ENCODE assay signal across 8 mouse cellular contexts in the genomic region with DNA sequence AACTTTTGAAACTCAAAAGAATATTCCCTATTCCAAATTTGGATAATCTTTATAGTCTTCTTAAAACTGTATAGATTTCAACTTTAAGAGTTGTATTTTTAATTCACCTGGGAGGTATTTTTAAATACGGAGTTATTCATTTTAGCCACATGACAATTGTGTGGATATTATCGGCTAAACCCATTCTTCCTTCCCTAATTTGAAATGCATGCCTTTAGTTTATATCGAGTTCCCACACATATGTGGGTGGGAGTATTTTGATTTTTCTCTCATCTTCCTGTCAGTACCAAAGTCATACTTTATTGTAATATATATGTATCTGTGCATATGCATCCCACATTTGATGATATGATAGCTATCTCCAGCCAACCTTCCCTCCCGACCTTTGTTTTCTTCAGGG. TPM values are rescaled to one million over a fixed set of nuclear protein-coding genes. Genes with fewer than 3 reads are reported as not detected.
DNase-seq lines count a peak whose midpoint lies in the region; ATAC-seq and TF ChIP-seq lines count a peak whose summit lies in the region.

A gene (plus strand): TSS at position 341 of the 400 bp plus-strand sequence.

- H3K27ac ChIP-seq in left cerebral cortex, adult 2 months = peak within 1 kb of the TSS; percentile 97
- H3K27ac ChIP-seq in cortical plate, adult 2 months (ENCODE audit: insufficient read depth, low read length) = peak within 1 kb of the TSS; percentile 79; the same call in 1 of the 2 replicates
- H3K27ac ChIP-seq in heart, embryonic 11.5 days (ENCODE audit: low read depth, low read length) = no peak within 1 kb of the TSS
- no peak within 1 kb of the TSS for H3K27ac ChIP-seq in midbrain, postnatal 0 days (ENCODE audit: low read depth, low read length)

- no peak for ATAC-seq in heart, embryonic 11.5 days (replicated peaks; ENCODE audit: insufficient number of reproducible peaks, low FRiP score, low TSS enrichment)
- ATAC-seq in midbrain, postnatal 0 days (ENCODE audit: low FRiP score) = no peak

- 83% methylated on average over 4 of the region's 4 CpGs for WGBS in heart, embryonic 11.5 days (ENCODE audit: insufficient replicate concordance)
- 92% methylated on average over 4 of the region's 4 CpGs for WGBS in midbrain, postnatal 0 days

- no peak within 1 kb of the TSS for H3K4me3 ChIP-seq in left cerebral cortex, adult 2 months
- H3K4me3 ChIP-seq in cortical plate, adult 2 months (ENCODE audit: insufficient read depth, low read length) = no peak within 1 kb of the TSS
- H3K4me3 ChIP-seq in heart, embryonic 11.5 days (ENCODE audit: low read depth, low read length) = no peak within 1 kb of the TSS
- no peak within 1 kb of the TSS for H3K4me3 ChIP-seq in midbrain, postnatal 0 days (ENCODE audit: low read depth, low read length)

- DNase-seq in left cerebral cortex, adult 2 months (ENCODE audit: extremely low spot score in 1 of 2, low spot score in 2 of 2) = no peak
- no peak for DNase-seq in left cerebral cortex, adult 9 months (ENCODE audit: low spot score in 2 of 2)
- DNase-seq in left cerebral cortex, adult 8-10 months (ENCODE audit: low spot score in 2 of 2) = no peak
- no peak for DNase-seq in midbrain, postnatal 0 days (ENCODE audit: low spot score)
- DNase-seq in ovary, postnatal 14 days (ENCODE audit: low spot score) = no peak
- no peak for DNase-seq in embryo, embryonic 9.5 days (ENCODE audit: extremely low spot score)

- H3K4me2 ChIP-seq in heart, embryonic 11.5 days = peak within 1 kb of the TSS; percentile 9; the same call in 1 of the 2 replicates
- H3K4me2 ChIP-seq in midbrain, postnatal 0 days (ENCODE audit: low read depth, low read length, poor library complexity, severe bottlenecking) = no peak within 1 kb of the TSS

- H3K36me3 ChIP-seq in heart, embryonic 11.5 days (ENCODE audit: control insufficient read depth, insufficient read depth, low read length) = peaks cover 13% of the 10 kb centered on the region
- H3K36me3 ChIP-seq in midbrain, postnatal 0 days (ENCODE audit: insufficient read depth, low read length) = peaks cover 11% of the 10 kb centered on the region

- intact Hi-C loops in left cerebral cortex, adult 2 months (cut with DNase I) = no loop called here

- H3K4me1 ChIP-seq in cortical plate, adult 2 months (ENCODE audit: control insufficient read depth, insufficient read depth, low read length) = peaks cover 9% of the 10 kb centered on the region
- H3K4me1 ChIP-seq in heart, embryonic 11.5 days (ENCODE audit: control insufficient read depth, insufficient read depth, low read length) = peaks cover 27% of the 10 kb centered on the region
- peaks cover 15% of the 10 kb centered on the region; the same call in 1 of the 2 replicates for H3K4me1 ChIP-seq in midbrain, postnatal 0 days (ENCODE audit: insufficient read depth, low read length)

- no peak within 1 kb of the TSS for H3K9ac ChIP-seq in heart, embryonic 11.5 days (ENCODE audit: low read depth, low read length)
- H3K9ac ChIP-seq in midbrain, postnatal 0 days (replicated peaks; ENCODE audit: low read length, poor library complexity, severe bottlenecking) = no peak within 1 kb of the TSS

- no peak for TF ChIP-seq CTCF in left cerebral cortex, adult 2 months (IDR thresholded peaks at IDR 0.05)
- TF ChIP-seq CTCF in cortical plate, adult 2 months (IDR thresholded peaks at IDR 0.05; ENCODE audit: extremely low read depth, insufficient read depth, low read length) = no peak
- TF ChIP-seq CTCF in midbrain, postnatal 0 days (IDR thresholded peaks at IDR 0.05) = no peak

- no peaks in the 10 kb centered on the region for H3K9me3 ChIP-seq in heart, embryonic 11.5 days (replicated peaks; ENCODE audit: control insufficient read depth, low read length)
- H3K9me3 ChIP-seq in midbrain, postnatal 0 days (ENCODE audit: low read length) = no peaks in the 10 kb centered on the region

- no peaks in the 10 kb centered on the region for H3K27me3 ChIP-seq in heart, embryonic 11.5 days (ENCODE audit: control insufficient read depth, insufficient read depth, low read length)
- H3K27me3 ChIP-seq in midbrain, postnatal 0 days (ENCODE audit: insufficient read depth, low read length) = no peaks in the 10 kb centered on the region

- no peak for TF ChIP-seq POLR2A in cortical plate, adult 2 months (IDR thresholded peaks at IDR 0.05; ENCODE audit: extremely low read depth, insufficient read depth, low read length)

RNA-seq across cellular contexts. Expression of the gene that starts here (rescaled TPM):
- 1,000 to 10,000 TPM; 2,213 to 2,341 TPM for total RNA-seq in left cerebral cortex, adult 2 months (2021)
- 5,395 and 6,156 TPM in 2 replicates for polyA plus RNA-seq in cortical plate, adult 2 months (2012; rRNA removed)
- 1,994 and 2,294 TPM in 2 replicates for polyA plus RNA-seq in heart, embryonic 11.5 days (2014; fragmentation: Nextera tagmentation; extraction: Ambion mirVana)
- 1,000 to 10,000 TPM; 2,793 to 3,196 (median 2,896) TPM for total RNA-seq in left cerebral cortex, adult 8-10 months (2022)
- 337 and 436 TPM in 2 replicates for total RNA-seq in midbrain, postnatal 0 days (2014; rRNA removed)
- 2,585 and 2,689 TPM in 2 replicates for polyA plus RNA-seq in midbrain, postnatal 0 days (2015; fragmentation: Nextera tagmentation; extraction: Ambion mirVana)

Comparison
In these comparisons a context has a peak if more than half of its experiments do, and no peak if none do; other contexts are left out.
1. H3K27ac ChIP-seq: peak in left cerebral cortex, adult 2 months (single experiment) and cortical plate, adult 2 months (single experiment); none in heart, embryonic 11.5 days (single experiment) and midbrain, postnatal 0 days (single experiment).